Mouse (Mus musculus) heart, embryonic 10.5 days (tissue): ENCODE measurements around the gene Stau1. TPM values are rescaled to one million over a fixed set of nuclear protein-coding genes. Genes with fewer than 3 reads are reported as not detected.

Experiments
- DNase-seq: peaks from one replicate; pipeline ENCODE4 v3.0.0-alpha.2; 2017; ENCODE audit warnings: low spot score
- H3K27ac ChIP-seq: fragments of 300-500 bp; sonication (generic); 2 replicates; pipeline ENCODE4 v1.5.1; 2016; ENCODE audit warnings: mild to moderate bottlenecking
- H3K27me3 ChIP-seq: fragments of 300-500 bp; sonication (generic); 2 replicates; pipeline ENCODE4 v1.6.1; 2016; ENCODE audit warnings: mild to moderate bottlenecking; ENCODE audit not compliant: poor library complexity, insufficient read depth, severe bottlenecking
- H3K36me3 ChIP-seq: fragments of 300-500 bp; sonication (generic); 2 replicates; pipeline ENCODE4 v1.6.1; 2016; ENCODE audit warnings: mild to moderate bottlenecking, moderate library complexity
- H3K4me1 ChIP-seq: fragments of 300-500 bp; sonication (generic); 2 replicates; pipeline ENCODE4 v1.6.1; 2016; ENCODE audit warnings: mild to moderate bottlenecking
- H3K4me3 ChIP-seq: fragments of 300-500 bp; sonication (generic); 2 replicates; pipeline ENCODE4 v1.5.1; 2016; ENCODE audit warnings: mild to moderate bottlenecking, moderate library complexity
- H3K9me3 ChIP-seq: fragments of 300-500 bp; sonication (generic); 2 replicates; pipeline ENCODE4 v1.6.1; 2016; ENCODE audit warnings: mild to moderate bottlenecking, moderate library complexity
- WGBS: fragments of 180-500 bp; shearing (Covaris S2); methylation state at CpG from one replicate; pipeline ENCODE4 v1.1.7; 2016; 5-methylcytosine and 5-hydroxymethylcytosine counted together
- polyA plus RNA-seq: library from polyadenylated mRNA; unstranded; fragments of >200 nt; fragmentation: Nextera tagmentation; extraction: Ambion mirVana; gene quantifications from 2 replicates; pipeline ENCODE4 v1.2.1, GENCODE M21; 2016

The Stau1 gene
- polyA plus RNA-seq, 1 experiment from 2014 or later = 69.0 TPM

DNA sequence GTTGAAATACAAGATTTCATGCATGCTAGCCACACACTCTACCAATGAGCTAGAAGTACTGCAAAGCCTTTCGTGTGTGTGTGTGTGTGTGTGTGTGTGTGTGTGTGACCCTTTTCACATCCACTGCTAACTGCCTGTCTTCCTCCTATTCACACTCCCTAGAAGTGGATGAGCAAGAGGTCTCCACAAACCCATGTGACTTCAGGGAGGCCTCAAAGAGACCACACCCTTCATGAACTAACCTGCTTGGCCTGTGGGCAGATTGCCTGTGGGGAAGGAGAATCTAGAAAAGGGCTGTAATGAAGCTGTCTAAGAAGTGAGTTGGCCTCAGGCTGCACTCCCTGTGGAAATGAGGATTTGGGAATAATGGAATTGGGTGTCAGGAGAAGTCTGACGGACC, 96.9 kb downstream of the Stau1 start:
- no peak overlapping the region for H3K4me3 ChIP-seq
- no peaks in the 10 kb centered on the region for H3K4me1 ChIP-seq
- no peak overlapping the region for H3K27ac ChIP-seq
- H3K36me3 ChIP-seq = peaks cover 16% of the 10 kb centered on the region
- no peaks in the 10 kb centered on the region for H3K27me3 ChIP-seq
- H3K9me3 ChIP-seq = no peaks in the 10 kb centered on the region
- 86% methylated on average over 2 of the region's 2 CpGs for WGBS
- DNase-seq = no peak

Other genes starting within 250 kb of the Stau1 start
- gene Trp53rkb, start 203.8 kb downstream of the Stau1 start, polyA plus RNA-seq = 8.0 and 13.3 TPM in 2 replicates
- gene Arfgef2, start 190.7 kb downstream of the Stau1 start, polyA plus RNA-seq = 6.3 and 8.2 TPM in 2 replicates
- 147 and 155 TPM in 2 replicates for gene Cse1l, start 90.3 kb downstream of the Stau1 start, polyA plus RNA-seq
- 46.4 and 59.4 TPM in 2 replicates for gene Ddx27, start 18.9 kb upstream of the Stau1 start, polyA plus RNA-seq
- 6.5 and 7.3 TPM in 2 replicates for gene Znfx1, start 66.7 kb upstream of the Stau1 start, polyA plus RNA-seq
- 0.16 and 0.21 TPM in 2 replicates for gene Kcnb1, start 193.9 kb upstream of the Stau1 start, polyA plus RNA-seq
- gene Ptgis, start 244.3 kb upstream of the Stau1 start, polyA plus RNA-seq = 16.3 and 21.4 TPM in 2 replicates